Mouse (Mus musculus) liver, adult 2 months (tissue): ENCODE results near the gene Sbp. TPM values are rescaled to one million over a fixed set of nuclear protein-coding genes. Genes with fewer than 3 reads are reported as not detected.
A peak's percentile ranks its signal among the peaks of the same experiment; 100 is the strongest.
"Not testable (repeated sequence)": the region's sequence is repeated elsewhere in the genome, so short reads cannot be mapped to it uniquely, and the experiment has no call there.

Experiments
- DNase-seq: peaks from one replicate; pipeline ENCODE4 v3.0.0-alpha.2; 2011; ENCODE audit warnings: low read depth, low spot score; ENCODE audit errors: extremely low read depth
- H3K27ac ChIP-seq: fragments of 200-500 bp; replicated peaks from 2 replicates; pipeline ENCODE4 v1.5.1; 2012; ENCODE audit warnings: low read depth, mild to moderate bottlenecking, control low read depth, inconsistent platforms, low read length; ENCODE audit not compliant: insufficient read depth
- H3K27me3 ChIP-seq: fragments of 200-500 bp; 2 replicates; pipeline ENCODE4 v1.6.1; 2012; ENCODE audit warnings: mild to moderate bottlenecking, moderate library complexity, low read length, inconsistent platforms; ENCODE audit not compliant: control insufficient read depth, insufficient read depth
- H3K36me3 ChIP-seq: fragments of 200-500 bp; 2 replicates; pipeline ENCODE4 v1.6.1; 2012; ENCODE audit warnings: low read length, inconsistent platforms; ENCODE audit not compliant: control insufficient read depth, insufficient read depth
- H3K4me1 ChIP-seq: fragments of 200-500 bp; 2 replicates; pipeline ENCODE4 v1.6.1; 2011; ENCODE audit warnings: low read length; ENCODE audit not compliant: control insufficient read depth, insufficient read depth
- H3K4me3 ChIP-seq: fragments of 200-500 bp; 2 replicates; pipeline ENCODE4 v1.5.1; 2011; ENCODE audit warnings: low read depth, mild to moderate bottlenecking, control low read depth, low read length, moderate library complexity; ENCODE audit not compliant: insufficient read depth
- H3K79me2 ChIP-seq: fragments of 200-500 bp; 2 replicates; pipeline ENCODE4 v1.6.1; 2012; ENCODE audit warnings: inconsistent platforms, mild to moderate bottlenecking, low read length, moderate library complexity; ENCODE audit not compliant: control insufficient read depth, insufficient read depth
- H3K9ac ChIP-seq: fragments of 200-500 bp; 2 replicates; pipeline ENCODE4 v1.6.1; 2012; ENCODE audit warnings: low read depth, mild to moderate bottlenecking, control low read depth, inconsistent platforms, low read length
- CTCF ChIP-seq: fragments of 200-500 bp; IDR thresholded peaks from 2 replicates; pipeline ENCODE4 v1.5.1; 2011; ENCODE audit warnings: low read depth, low read length, control low read depth
- POLR2A ChIP-seq: fragments of 200-500 bp; IDR thresholded peaks from 2 replicates; pipeline ENCODE4 v1.6.1; 2011; ENCODE audit warnings: low read length, control low read depth; ENCODE audit not compliant: insufficient read depth; ENCODE audit errors: extremely low read depth
- WGBS: fragments of 180-500 bp; shearing (Covaris S2); methylation state at CpG from one replicate; pipeline ENCODE4 v1.1.7; 2018; 5-methylcytosine and 5-hydroxymethylcytosine counted together
- polyA plus RNA-seq: library from polyadenylated mRNA; depleted of rRNA; stranded (reverse); fragments of >200 nt; gene quantifications from 2 replicates; pipeline ENCODE4 v1.2.3, GENCODE M21; 2012
- total RNA-seq: library from RNA; depleted of rRNA; stranded (reverse); fragments of >200 nt; gene quantifications from 2 replicates; pipeline ENCODE4 v1.2.3, GENCODE M21; 2014

The Sbp gene
- total and polyA plus RNA-seq, 2 experiments = not detected

GRCm38 (mm10) chr17:23949068-23949467, 7.6 kb downstream of the Sbp start:
- Histone ChIP-seq H3K27ac (no peak overlapping the region), H3K4me3 (no peak overlapping the region), H3K27me3 (no peaks in the 10 kb centered on the region), H3K4me1 (no peaks in the 10 kb centered on the region), H3K9ac (no peak overlapping the region), H3K36me3 (no peaks in the 10 kb centered on the region), H3K79me2 (no peaks in the 10 kb centered on the region)
- WGBS = 80% methylated on average over 2 of the region's 2 CpGs
- DNase-seq = no peak
- no peak for TF ChIP-seq POLR2A
- no peak for TF ChIP-seq CTCF

GRCm38 (mm10) chr17:23950828-23951227, 9.4 kb downstream of the Sbp start:
- not testable (repeated sequence) for H3K4me1 ChIP-seq, H3K27me3 ChIP-seq, H3K27ac ChIP-seq, H3K79me2 ChIP-seq, DNase-seq, H3K9ac ChIP-seq, H3K4me3 ChIP-seq, H3K36me3 ChIP-seq
- WGBS = 75% methylated on average over 4 of the region's 4 CpGs

GRCm38 (mm10) chr17:23955174-23955573, 13.7 kb downstream of the Sbp start, which contains the start of gene Sbpl:
Gene Sbpl, minus strand, starts transcription at chr17:23955274.
- TF ChIP-seq CTCF = no peak
- TF ChIP-seq POLR2A = no peak
- H3K9ac ChIP-seq = no peak within 1 kb of the TSS
- no peak for DNase-seq
- H3K4me3 ChIP-seq = no peak within 1 kb of the TSS
- no peaks in the 10 kb centered on the region for H3K79me2 ChIP-seq
- no peaks in the 10 kb centered on the region for H3K36me3 ChIP-seq
- H3K4me1 ChIP-seq = no peaks in the 10 kb centered on the region
- no peaks in the 10 kb centered on the region for H3K27me3 ChIP-seq
- no peak within 1 kb of the TSS for H3K27ac ChIP-seq
- 75% methylated on average over 5 of the region's 5 CpGs for WGBS

- Histone ChIP-seq H3K9ac (no peak overlapping the region), H3K36me3 (no peaks in the 10 kb centered on the region), H3K27ac (no peak overlapping the region), H3K4me1 (no peaks in the 10 kb centered on the region), H3K79me2 (no peaks in the 10 kb centered on the region), H3K27me3 (no peaks in the 10 kb centered on the region), H3K4me3 (no peak overlapping the region)
- TF ChIP-seq POLR2A = no peak
- peak; percentile 86 for TF ChIP-seq CTCF
- 39% methylated on average over 3 of the region's 3 CpGs for WGBS
- peak; percentile 55 for DNase-seq
Measured at GRCm38 (mm10) chr17:23960084-23960738, 18.7 kb downstream of the Sbp start.

- no peak for DNase-seq
- H3K36me3 ChIP-seq = no peaks in the 10 kb centered on the region
- no peak overlapping the region for H3K4me3 ChIP-seq
- no peak overlapping the region for H3K9ac ChIP-seq
- no peaks in the 10 kb centered on the region for H3K79me2 ChIP-seq
- no peaks in the 10 kb centered on the region for H3K4me1 ChIP-seq
- no peaks in the 10 kb centered on the region for H3K27me3 ChIP-seq
- 76% methylated on average over 4 of the region's 4 CpGs for WGBS
- H3K27ac ChIP-seq = no peak overlapping the region
- no peak for TF ChIP-seq CTCF
- TF ChIP-seq POLR2A = no peak
Measured at GRCm38 (mm10) chr17:23961573-23962122, 20.2 kb downstream of the Sbp start.

GRCm38 (mm10) chr17:23965805-23966425, 24.4 kb downstream of the Sbp start:
- no peaks in the 10 kb centered on the region for H3K27me3 ChIP-seq
- H3K27ac ChIP-seq = no peak overlapping the region
- TF ChIP-seq POLR2A (no peak), CTCF (no peak)
- no peaks in the 10 kb centered on the region for H3K4me1 ChIP-seq
- no peaks in the 10 kb centered on the region for H3K79me2 ChIP-seq
- no peak for DNase-seq
- H3K4me3 ChIP-seq = no peak overlapping the region
- H3K36me3 ChIP-seq = no peaks in the 10 kb centered on the region
- H3K9ac ChIP-seq = no peak overlapping the region
- 69% methylated on average over 6 of the region's 6 CpGs for WGBS
